Mouse (Mus musculus) limb, embryonic 12.5 days (tissue): ENCODE results near the gene Gm11020. TPM values are rescaled to one million over a fixed set of nuclear protein-coding genes. Genes with fewer than 3 reads are reported as not detected.

Experiments used
- ATAC-seq: fragments of 200-750 bp; cut with Nextera tagmentation; 2 replicates; pipeline ENCODE4 v1.8.0; 2017; ENCODE audit warnings: low read depth, moderate TSS enrichment; ENCODE audit not compliant: insufficient number of reproducible peaks, insufficient read depth, low FRiP score, low TSS enrichment
- H3K27ac ChIP-seq: fragments of 300-500 bp; sonication (generic); 2 replicates; pipeline ENCODE4 v1.5.1; 2016; ENCODE audit warnings: mild to moderate bottlenecking, moderate library complexity
- H3K27me3 ChIP-seq: fragments of 300-500 bp; sonication (generic); 2 replicates; pipeline ENCODE4 v1.6.1; 2016; ENCODE audit warnings: mild to moderate bottlenecking, moderate library complexity
- H3K36me3 ChIP-seq: fragments of 300-500 bp; sonication (generic); 2 replicates; pipeline ENCODE4 v1.6.1; 2016; ENCODE audit warnings: mild to moderate bottlenecking, moderate library complexity
- H3K4me1 ChIP-seq: fragments of 300-500 bp; sonication (generic); replicated peaks from 2 replicates; pipeline ENCODE4 v1.6.1; 2016
- H3K4me2 ChIP-seq: fragments of 300-500 bp; sonication (generic); 2 replicates; pipeline ENCODE4 v1.6.1; 2016; ENCODE audit warnings: mild to moderate bottlenecking, moderate library complexity
- H3K4me3 ChIP-seq: fragments of 300-500 bp; sonication (generic); replicated peaks from 2 replicates; pipeline ENCODE4 v1.5.1; 2016; ENCODE audit warnings: mild to moderate bottlenecking
- H3K9ac ChIP-seq: fragments of 300-500 bp; sonication (generic); replicated peaks from 2 replicates; pipeline ENCODE4 v1.6.1; 2016; ENCODE audit warnings: mild to moderate bottlenecking, moderate library complexity
- H3K9me3 ChIP-seq: fragments of 300-500 bp; sonication (generic); 2 replicates; pipeline ENCODE4 v1.6.1; 2016; ENCODE audit warnings: mild to moderate bottlenecking, moderate library complexity
- WGBS: fragments of 180-500 bp; shearing (Covaris S2); methylation state at CpG from one replicate; pipeline ENCODE4 v1.1.7; 2016; 5-methylcytosine and 5-hydroxymethylcytosine counted together
- polyA plus RNA-seq: library from polyadenylated mRNA; unstranded; fragments of >200 nt; fragmentation: Nextera tagmentation; extraction: Ambion mirVana; gene quantifications from 2 replicates; pipeline ENCODE4 v1.2.1, GENCODE M21; 2016

The Gm11020 gene
- polyA plus RNA-seq, 1 experiment from 2014 or later, result not detected

GRCm38 (mm10) chr8:104342426-104342825 is 21.1 kb downstream of the Gm11020 start:
- Histone ChIP-seq H3K4me2 (no peak overlapping the region), H3K27ac (no peak overlapping the region), H3K4me1 (peaks cover 7% of the 10 kb centered on the region; the same call in 1 of the 2 replicates), H3K4me3 (no peak overlapping the region), H3K9ac (no peak overlapping the region), H3K27me3 (peaks cover 5% of the 10 kb centered on the region; the same call in 1 of the 2 replicates), H3K9me3 (no peaks in the 10 kb centered on the region), H3K36me3 (peaks cover 25% of the 10 kb centered on the region; the same call in 1 of the 2 replicates)
- 75% methylated on average over 5 of the region's 5 CpGs for WGBS
- ATAC-seq, result no peak

DNA sequence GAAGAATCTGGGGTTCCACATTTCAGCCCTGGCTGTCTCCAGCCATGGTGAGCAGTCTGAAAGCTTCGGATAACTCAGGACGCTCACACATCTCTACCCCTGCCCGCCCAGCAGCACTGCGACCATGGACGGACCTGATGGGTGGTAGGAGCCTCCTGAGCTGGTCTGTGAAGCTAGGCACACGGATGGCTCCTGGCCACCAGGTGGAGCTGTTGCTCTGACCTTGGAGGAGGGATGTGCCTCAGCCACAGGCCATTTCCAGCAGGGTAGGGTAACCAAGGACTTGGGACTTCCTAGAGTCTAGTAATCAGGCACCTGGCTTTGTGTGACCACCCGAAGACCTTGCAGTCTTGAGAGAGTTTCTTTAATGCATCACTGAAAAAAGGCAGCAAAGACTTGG is 22.6 kb downstream of the Gm11020 start:
- H3K4me3 ChIP-seq, result no peak overlapping the region
- WGBS, result 6% methylated on average over 7 of the region's 7 CpGs
- H3K9ac ChIP-seq, result no peak overlapping the region
- no peak overlapping the region for H3K27ac ChIP-seq
- H3K27me3 ChIP-seq, result peaks cover 5% of the 10 kb centered on the region; the same call in 1 of the 2 replicates
- peaks cover 7% of the 10 kb centered on the region; the same call in 1 of the 2 replicates for H3K4me1 ChIP-seq
- H3K36me3 ChIP-seq, result peaks cover 35% of the 10 kb centered on the region
- ATAC-seq, result peak; percentile 26; the same call in 1 of the 2 replicates
- no peak overlapping the region for H3K4me2 ChIP-seq
- H3K9me3 ChIP-seq, result no peaks in the 10 kb centered on the region

- no peaks in the 10 kb centered on the region for H3K27me3 ChIP-seq
- H3K36me3 ChIP-seq, result peaks cover 35% of the 10 kb centered on the region
- 92% methylated on average over 5 of the region's 5 CpGs for WGBS
- no peak overlapping the region for H3K4me3 ChIP-seq
- no peak overlapping the region for H3K27ac ChIP-seq
- H3K9ac ChIP-seq, result no peak overlapping the region
- H3K9me3 ChIP-seq, result no peaks in the 10 kb centered on the region
- ATAC-seq, result no peak
- H3K4me2 ChIP-seq, result no peak overlapping the region
- peaks cover 7% of the 10 kb centered on the region; the same call in 1 of the 2 replicates for H3K4me1 ChIP-seq
Observed at GRCm38 (mm10) chr8:104344622-104345021, 23.3 kb downstream of the Gm11020 start.

- WGBS, result 51% methylated on average over 12 of the region's 12 CpGs
- no peak for ATAC-seq
Observed at GRCm38 (mm10) chr8:104346706-104347105, 25.3 kb downstream of the Gm11020 start.

GRCm38 (mm10) chr8:104348971-104349370 is 27.6 kb downstream of the Gm11020 start:
- H3K27ac ChIP-seq, result no peak overlapping the region
- no peaks in the 10 kb centered on the region for H3K4me1 ChIP-seq
- H3K36me3 ChIP-seq, result peaks cover 65% of the 10 kb centered on the region
- H3K27me3 ChIP-seq, result no peaks in the 10 kb centered on the region
- WGBS, result 89% methylated on average over 5 of the region's 5 CpGs
- no peak overlapping the region for H3K4me3 ChIP-seq
- H3K9me3 ChIP-seq, result no peaks in the 10 kb centered on the region
- no peak for ATAC-seq
- no peak overlapping the region for H3K9ac ChIP-seq
- H3K4me2 ChIP-seq, result no peak overlapping the region

More at GRCm38 (mm10) chr8:104346706-104347105, 25.3 kb downstream of the Gm11020 start:
- Histone ChIP-seq H3K4me2 (no peak overlapping the region), H3K9me3 (no peaks in the 10 kb centered on the region), H3K36me3 (peaks cover 45% of the 10 kb centered on the region), H3K27me3 (no peaks in the 10 kb centered on the region), H3K4me3 (no peak overlapping the region), H3K9ac (0 out of 2 replicates have a peak overlapping the region, but pooled peaks have one; percentile 3), H3K4me1 (peaks cover 2% of the 10 kb centered on the region; the same call in 1 of the 2 replicates), H3K27ac (no peak overlapping the region)

GRCm38 (mm10) chr8:104350047-104350446 is 28.7 kb downstream of the Gm11020 start:
- no peak for ATAC-seq
- H3K27me3 ChIP-seq, result no peaks in the 10 kb centered on the region
- 87% methylated on average over 13 of the region's 13 CpGs for WGBS
- no peaks in the 10 kb centered on the region for H3K9me3 ChIP-seq
- H3K27ac ChIP-seq, result no peak overlapping the region
- H3K4me3 ChIP-seq, result no peak overlapping the region
- H3K4me2 ChIP-seq, result no peak overlapping the region
- no peak overlapping the region for H3K9ac ChIP-seq
- H3K4me1 ChIP-seq, result no peaks in the 10 kb centered on the region
- H3K36me3 ChIP-seq, result peaks cover 75% of the 10 kb centered on the region

GRCm38 (mm10) chr8:104353186-104353585 is 31.8 kb downstream of the Gm11020 start:
- Histone ChIP-seq H3K4me1 (no peaks in the 10 kb centered on the region), H3K36me3 (peaks cover 66% of the 10 kb centered on the region), H3K27me3 (no peaks in the 10 kb centered on the region), H3K9me3 (no peaks in the 10 kb centered on the region), H3K27ac (no peak overlapping the region), H3K9ac (no peak overlapping the region), H3K4me3 (no peak overlapping the region), H3K4me2 (no peak overlapping the region)
- no peak for ATAC-seq
- WGBS, result 61% methylated on average over 5 of the region's 5 CpGs

- H3K36me3 ChIP-seq, result peaks cover 62% of the 10 kb centered on the region
- 96% methylated on average over 10 of the region's 10 CpGs for WGBS
Observed at GRCm38 (mm10) chr8:104354504-104354903, 33.1 kb downstream of the Gm11020 start.

GRCm38 (mm10) chr8:104358637-104359036 is 37.3 kb downstream of the Gm11020 start:
- WGBS, result 91% methylated on average over 3 of the region's 3 CpGs
- no peaks in the 10 kb centered on the region for H3K27me3 ChIP-seq
- ATAC-seq, result no peak

More at GRCm38 (mm10) chr8:104354504-104354903, 33.1 kb downstream of the Gm11020 start:
- no peak overlapping the region for H3K9ac ChIP-seq
- H3K27me3 ChIP-seq, result no peaks in the 10 kb centered on the region
- H3K4me3 ChIP-seq, result no peak overlapping the region
- H3K9me3 ChIP-seq, result no peaks in the 10 kb centered on the region
- no peak overlapping the region for H3K27ac ChIP-seq
- no peaks in the 10 kb centered on the region for H3K4me1 ChIP-seq
- no peak for ATAC-seq
- H3K4me2 ChIP-seq, result no peak overlapping the region

GRCm38 (mm10) chr8:104359778-104360456 is 38.5 kb downstream of the Gm11020 start:
- Histone ChIP-seq H3K36me3 (peaks cover 22% of the 10 kb centered on the region), H3K4me3 (no peak overlapping the region), H3K27ac (no peak overlapping the region), H3K9me3 (no peaks in the 10 kb centered on the region), H3K4me2 (no peak overlapping the region), H3K27me3 (no peaks in the 10 kb centered on the region), H3K4me1 (no peaks in the 10 kb centered on the region), H3K9ac (no peak overlapping the region)
- ATAC-seq, result no peak
- 78% methylated on average over 15 of the region's 15 CpGs for WGBS

More at GRCm38 (mm10) chr8:104358637-104359036, 37.3 kb downstream of the Gm11020 start:
- Histone ChIP-seq H3K9me3 (no peaks in the 10 kb centered on the region), H3K36me3 (peaks cover 34% of the 10 kb centered on the region), H3K4me3 (no peak overlapping the region), H3K4me2 (no peak overlapping the region), H3K27ac (no peak overlapping the region), H3K9ac (no peak overlapping the region), H3K4me1 (no peaks in the 10 kb centered on the region)

DNA sequence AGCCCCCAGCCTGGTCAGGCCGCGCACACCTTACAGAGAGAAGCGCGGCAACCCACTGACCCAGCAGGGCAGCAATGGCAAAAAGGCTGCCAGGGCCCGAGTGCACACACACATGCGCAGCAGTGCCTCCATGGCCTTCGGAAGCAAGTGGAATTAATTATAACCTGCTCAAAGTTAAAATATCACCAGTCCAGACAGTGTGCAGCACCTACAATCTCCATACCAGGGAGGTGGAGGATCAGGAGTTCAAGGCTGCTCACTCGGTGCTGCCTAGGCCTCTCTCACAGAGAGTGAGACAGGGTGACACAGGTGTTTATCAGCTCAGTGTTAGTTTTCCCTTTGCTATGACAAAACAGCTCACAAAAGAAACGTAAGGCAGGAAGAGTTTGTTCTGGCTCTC is 44.3 kb downstream of the Gm11020 start:
- no peak for ATAC-seq
- no peak overlapping the region for H3K27ac ChIP-seq
- no peak overlapping the region for H3K4me2 ChIP-seq
- H3K4me3 ChIP-seq, result no peak overlapping the region
- H3K4me1 ChIP-seq, result peaks cover 9% of the 10 kb centered on the region; the same call in 1 of the 2 replicates
- no peaks in the 10 kb centered on the region for H3K27me3 ChIP-seq
- H3K9ac ChIP-seq, result no peak overlapping the region
- no peaks in the 10 kb centered on the region for H3K36me3 ChIP-seq
- no peaks in the 10 kb centered on the region for H3K9me3 ChIP-seq
- WGBS, result 82% methylated on average over 9 of the region's 9 CpGs
